Mouse (Mus musculus) kidney, postnatal 10 days (tissue): ENCODE results near the gene 1600002K03Rik.

Experiments
- DNase-seq: peaks from one replicate; pipeline ENCODE4 v3.0.0; 2021; ENCODE audit warnings: mixed read lengths

The 1600002K03Rik gene

GRCm38 (mm10) chr10:80169070-80169469, 3.7 kb upstream of the 1600002K03Rik start:
- no peak for DNase-seq

- no peak for DNase-seq
Observed at GRCm38 (mm10) chr10:80169651-80170050, 3.1 kb upstream of the 1600002K03Rik start.

- DNase-seq = no peak
Observed at GRCm38 (mm10) chr10:80170052-80170451, 2.7 kb upstream of the 1600002K03Rik start.

GRCm38 (mm10) chr10:80170601-80171021, 2.1 kb upstream of the 1600002K03Rik start:
- peak; percentile 37 for DNase-seq

GRCm38 (mm10) chr10:80171252-80171651, 1.5 kb upstream of the 1600002K03Rik start:
- DNase-seq = no peak

GRCm38 (mm10) chr10:80171760-80172526, 801 bp upstream of the 1600002K03Rik start:
- peak; percentile 44 for DNase-seq

GRCm38 (mm10) chr10:80173358-80173757, 614 bp downstream of the 1600002K03Rik start:
- no peak for DNase-seq

GRCm38 (mm10) chr10:80173955-80174640, 1.4 kb downstream of the 1600002K03Rik start:
- DNase-seq = no peak

GRCm38 (mm10) chr10:80174705-80175104, 2.0 kb downstream of the 1600002K03Rik start:
- DNase-seq = peak; percentile 65

- peak; percentile 68 for DNase-seq
Observed at GRCm38 (mm10) chr10:80175536-80176269, 3.0 kb downstream of the 1600002K03Rik start.

- no peak for DNase-seq
Observed at GRCm38 (mm10) chr10:80176270-80176834, 3.6 kb downstream of the 1600002K03Rik start.

- no peak for DNase-seq
Observed at GRCm38 (mm10) chr10:80177441-80178279, 4.9 kb downstream of the 1600002K03Rik start.

GRCm38 (mm10) chr10:80179068-80180051, 6.6 kb downstream of the 1600002K03Rik start, which contains the start of gene Efna2:
Efna2 (plus strand) TSS chr10:80179482.
- DNase-seq = peak; percentile 69

- no peak for DNase-seq
Observed at GRCm38 (mm10) chr10:80180288-80180687, 7.5 kb downstream of the 1600002K03Rik start.

- DNase-seq = no peak
Observed at GRCm38 (mm10) chr10:80180823-80181222, 8.1 kb downstream of the 1600002K03Rik start.

GRCm38 (mm10) chr10:80182547-80182946, 9.8 kb downstream of the 1600002K03Rik start:
- DNase-seq = no peak

- no peak for DNase-seq
Observed at GRCm38 (mm10) chr10:80186649-80187048, 13.9 kb downstream of the 1600002K03Rik start.

- DNase-seq = no peak
Observed at GRCm38 (mm10) chr10:80187739-80188138, 15.0 kb downstream of the 1600002K03Rik start.

- no peak for DNase-seq
Observed at GRCm38 (mm10) chr10:80188453-80189024, 15.8 kb downstream of the 1600002K03Rik start.

- no peak for DNase-seq
Observed at GRCm38 (mm10) chr10:80189999-80190398, 17.3 kb downstream of the 1600002K03Rik start.
